Mouse (Mus musculus) lung, adult 2 months (tissue): Measurements from ENCODE around the gene Glud1.

ENCODE experiments used
- CTCF ChIP-seq: fragments of 200-500 bp; IDR thresholded peaks from 2 replicates; pipeline ENCODE4 v1.5.1; 2011; ENCODE audit warnings: mild to moderate bottlenecking, low read length, control low read depth; ENCODE audit not compliant: insufficient read depth
- POLR2A ChIP-seq: fragments of 200-500 bp; IDR thresholded peaks from 2 replicates; pipeline ENCODE4 v1.6.1; 2011; ENCODE audit warnings: low read depth, mild to moderate bottlenecking, control low read depth, low read length, borderline replicate concordance; ENCODE audit errors: extremely low read depth

- no peak for TF ChIP-seq POLR2A
- TF ChIP-seq CTCF = no peak
Observed at GRCm38 (mm10) chr14:34347084-34347483, 36.6 kb downstream of the Glud1 start.
